Comparison of ENCODE assay signal across 37 mouse cellular contexts in genomic region chr2:110540140-110540539, GRCm38 (mm10). TPM values are rescaled to one million over a fixed set of nuclear protein-coding genes. Genes with fewer than 3 reads are reported as not detected.
"Had no signal": no experiment of that assay in that cellular context is flagged by ENCODE, and none has a peak within 500 bp of the region (broad histone marks: within the 10 kb centered on the region; RNA-seq: fewer than 3 reads in every experiment).

No protein-coding gene starts in this region.

- H3K27me3 ChIP-seq: embryonic facial prominence, embryonic 12.5 days; embryonic facial prominence, embryonic 13.5 days; embryonic facial prominence, embryonic 15.5 days; forebrain, embryonic 12.5 days; forebrain, embryonic 13.5 days; forebrain, embryonic 15.5 days had no signal

- DNase-seq: cerebellum, adult 2 months; cerebellum, adult 8-10 months; cerebellum, adult 9-10 months; cerebellum, adult 9-11 months; cerebellum, postnatal 10 days; cerebellum, postnatal 14 days; cerebellum, postnatal 25 days; cerebellum, postnatal 36 days; embryo, embryonic 11 days; forebrain, postnatal 0 days; gastrocnemius, adult 2 months; gastrocnemius, postnatal 10 days; gastrocnemius, postnatal 14 days; gastrocnemius, postnatal 25 days; gastrocnemius, postnatal 36 days; heart, adult 11 months; heart, adult 18-20 months had no signal

- H3K4me2 ChIP-seq: embryonic facial prominence, embryonic 12.5 days; embryonic facial prominence, embryonic 13.5 days; embryonic facial prominence, embryonic 15.5 days; forebrain, embryonic 12.5 days; forebrain, embryonic 13.5 days; forebrain, embryonic 15.5 days had no signal

- H3K27ac ChIP-seq: embryonic facial prominence, embryonic 10.5 days; embryonic facial prominence, embryonic 12.5 days; embryonic facial prominence, embryonic 13.5 days; embryonic facial prominence, embryonic 15.5 days; forebrain, embryonic 10.5 days; forebrain, embryonic 12.5 days; forebrain, embryonic 13.5 days; forebrain, embryonic 15.5 days; gastrocnemius, adult 2 months had no signal

- ATAC-seq: forebrain, embryonic 13.5 days; forebrain, embryonic 14.5 days; forebrain, embryonic 15.5 days; forebrain, embryonic 16.5 days; forebrain, postnatal 0 days had no signal

- H3K9ac ChIP-seq: embryonic facial prominence, embryonic 12.5 days; embryonic facial prominence, embryonic 13.5 days; embryonic facial prominence, embryonic 15.5 days; forebrain, embryonic 12.5 days; forebrain, embryonic 13.5 days; forebrain, embryonic 15.5 days; forebrain, postnatal 0 days had no signal

- H3K4me1 ChIP-seq: embryonic facial prominence, embryonic 10.5 days; embryonic facial prominence, embryonic 12.5 days; embryonic facial prominence, embryonic 13.5 days; embryonic facial prominence, embryonic 15.5 days; forebrain, embryonic 10.5 days; forebrain, embryonic 12.5 days; forebrain, embryonic 13.5 days; forebrain, embryonic 15.5 days had no signal

- H3K9me3 ChIP-seq: embryonic facial prominence, embryonic 10.5 days; embryonic facial prominence, embryonic 12.5 days; embryonic facial prominence, embryonic 13.5 days; embryonic facial prominence, embryonic 15.5 days; forebrain, embryonic 10.5 days; forebrain, embryonic 12.5 days; forebrain, embryonic 13.5 days; forebrain, embryonic 15.5 days had no signal

- H3K36me3 ChIP-seq: embryonic facial prominence, embryonic 10.5 days; embryonic facial prominence, embryonic 12.5 days; embryonic facial prominence, embryonic 13.5 days; embryonic facial prominence, embryonic 15.5 days; forebrain, embryonic 10.5 days; forebrain, embryonic 12.5 days; forebrain, embryonic 15.5 days had no signal

- H3K4me3 ChIP-seq: embryonic facial prominence, embryonic 10.5 days; embryonic facial prominence, embryonic 12.5 days; embryonic facial prominence, embryonic 13.5 days; embryonic facial prominence, embryonic 15.5 days; erythroblast, embryonic 14.5 days; forebrain, embryonic 10.5 days; forebrain, embryonic 12.5 days; forebrain, embryonic 13.5 days; forebrain, embryonic 15.5 days; gastrocnemius, adult 2 months had no signal

RNA-seq across cellular contexts. Expression of gene Slc5a12, which starts 57.0 kb away (rescaled TPM):
- total RNA-seq: common myeloid progenitor, adult 5-6 weeks; gastrocnemius, adult 2 months; gastrocnemius, adult 8-10 months; gastrocnemius, postnatal 10 days; gastrocnemius, postnatal 14 days; gastrocnemius, postnatal 25 days; gastrocnemius, postnatal 36 days; gastrocnemius, postnatal 4 days; granulocyte monocyte progenitor cell, adult 5-6 weeks; heart, adult 18-20 months had no signal
- polyA plus RNA-seq: cerebellum, adult 2 months; embryonic facial prominence, embryonic 10.5 days; embryonic facial prominence, embryonic 11.5 days; embryonic facial prominence, embryonic 12.5 days; embryonic facial prominence, embryonic 13.5 days; embryonic facial prominence, embryonic 14.5 days; embryonic facial prominence, embryonic 15.5 days; erythroblast, embryonic 14.5 days; forebrain, embryonic 10.5 days; forebrain, embryonic 11.5 days; forebrain, embryonic 12.5 days; forebrain, embryonic 13.5 days; forebrain, embryonic 14.5 days; forebrain, embryonic 15.5 days; forebrain, embryonic 16.5 days; forebrain, postnatal 0 days; frontal cortex, adult 2 months; gonadal fat pad, adult 2 months had no signal
